Mouse (Mus musculus) thymus, postnatal 0 days (tissue): ENCODE data around the gene Zkscan14. TPM values are rescaled to one million over a fixed set of nuclear protein-coding genes. Genes with fewer than 3 reads are reported as not detected.
"Not testable (repeated sequence)": the region's sequence is repeated elsewhere in the genome, so short reads cannot be mapped to it uniquely, and the experiment has no call there.

Experiments
- DNase-seq: peaks from one replicate; pipeline ENCODE4 v3.0.0-alpha.2; 2015; ENCODE audit warnings: low spot score
- polyA plus RNA-seq: library from polyadenylated mRNA; unstranded; fragments of >200 nt; fragmentation: Nextera tagmentation; extraction: Ambion mirVana; gene quantifications from 2 replicates; pipeline ENCODE4 v1.2.1, GENCODE M21; 2015

Gene Zkscan14
- polyA plus RNA-seq = 17.2 and 18.7 TPM in 2 replicates

DNA sequence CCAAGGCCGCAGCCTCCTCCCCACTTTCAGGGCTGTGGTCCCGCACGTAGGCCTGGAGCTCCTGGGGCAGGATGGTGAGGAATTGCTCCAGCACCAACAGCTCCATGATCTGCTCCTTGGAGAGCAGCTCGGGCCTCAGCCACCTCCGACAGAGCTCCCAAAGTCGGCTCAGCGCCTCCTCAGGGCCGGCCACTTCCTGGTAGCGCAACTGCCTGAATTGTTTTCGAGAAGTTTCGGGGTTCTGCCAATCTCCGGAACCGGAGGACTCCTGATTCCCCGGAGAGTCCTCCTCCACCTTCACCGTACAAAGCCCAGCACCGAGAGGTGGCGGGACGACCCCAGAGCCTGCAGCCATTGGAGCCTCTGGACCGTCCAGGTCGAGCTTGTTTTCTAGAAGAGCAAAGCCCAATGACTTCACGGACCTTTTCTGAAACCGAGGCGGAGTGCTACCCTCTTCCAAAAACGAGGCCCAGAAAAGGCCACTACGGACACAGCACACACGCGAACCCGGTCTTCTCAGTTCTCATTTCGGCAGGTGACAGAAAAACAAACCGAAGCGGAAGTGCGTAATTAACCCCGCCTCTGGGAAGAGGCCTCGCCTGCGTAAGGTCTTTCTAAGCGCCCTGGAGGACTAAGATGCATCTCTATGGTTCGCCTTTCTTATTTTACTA, at the start of gene Zkscan14:
Gene Zkscan14 (minus strand): TSS at position 548 of the 671 bp plus-strand sequence.
- peak; percentile 91 for DNase-seq

DNA sequence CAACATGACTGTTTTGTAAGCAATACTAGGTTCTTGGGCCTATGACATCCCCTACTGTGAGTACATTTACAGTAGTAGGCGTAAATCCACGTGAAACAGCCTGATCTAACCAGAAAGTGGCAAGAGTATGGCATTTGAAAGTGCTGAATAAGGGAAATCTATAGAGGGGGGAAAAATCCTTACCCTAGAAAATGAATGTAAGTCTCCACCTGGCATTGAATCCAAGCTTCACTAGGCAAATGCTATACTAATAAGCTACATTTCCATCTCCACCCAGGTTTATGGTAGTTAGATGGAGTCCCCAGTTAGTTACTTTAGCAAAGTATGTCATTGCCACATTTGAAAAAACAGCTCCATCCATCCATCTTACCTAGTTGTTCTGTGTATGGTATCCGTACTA, 47.9 kb upstream of the Zkscan14 start:
- DNase-seq = no peak

DNA sequence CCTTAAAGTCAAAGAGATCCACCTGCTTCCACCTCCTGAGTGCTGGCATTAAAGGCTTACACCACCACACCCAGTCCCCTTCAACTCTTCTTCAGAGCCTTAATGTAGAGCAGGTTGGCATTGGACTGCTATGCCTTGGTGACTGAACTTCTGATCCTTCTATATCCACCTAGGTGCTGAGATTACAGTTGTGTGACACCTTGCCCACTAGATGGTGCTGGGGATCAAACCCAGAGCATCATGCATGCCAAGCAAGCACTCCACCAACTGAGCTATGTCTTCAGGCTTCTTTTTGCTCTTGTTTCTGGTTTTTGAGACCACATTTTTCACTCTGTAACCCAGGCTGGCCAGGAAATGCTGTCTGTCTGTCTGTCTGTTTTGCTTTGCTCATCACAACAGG, 33.0 kb upstream of the Zkscan14 start:
- peak; percentile 55 for DNase-seq

- no peak for DNase-seq
Measured at GRCm38 (mm10) chr5:145231893-145232411, 30.3 kb upstream of the Zkscan14 start.

GRCm38 (mm10) chr5:145231367-145231871, 29.8 kb upstream of the Zkscan14 start, which contains the start of gene Zfp655:
Gene Zfp655, plus strand, starts transcription at chr5:145231715.
- peak; percentile 97 for DNase-seq

DNA sequence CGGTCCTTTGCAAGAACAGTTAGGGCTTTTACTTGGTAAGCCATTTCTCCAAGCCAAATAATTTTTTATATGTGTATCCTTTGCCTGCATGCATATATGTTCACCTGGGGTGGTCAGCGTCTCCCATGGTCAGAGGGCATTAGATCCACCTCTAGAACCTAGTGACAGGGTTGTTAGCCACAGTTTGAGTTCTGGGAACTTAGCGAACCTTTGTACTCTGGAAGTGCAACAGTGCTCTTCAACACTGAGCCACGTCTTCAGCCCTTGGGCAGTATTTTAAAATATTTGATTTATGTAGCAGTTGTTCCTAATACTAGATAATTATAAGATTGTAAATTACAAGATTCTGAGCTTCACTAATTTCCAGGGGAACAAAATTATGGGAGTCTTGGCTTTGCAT, 29.0 kb upstream of the Zkscan14 start:
- DNase-seq = no peak

GRCm38 (mm10) chr5:145229283-145229682, 27.6 kb upstream of the Zkscan14 start:
- DNase-seq = not testable (repeated sequence)

- DNase-seq = no peak
Measured at GRCm38 (mm10) chr5:145226453-145226852, 24.8 kb upstream of the Zkscan14 start.

- DNase-seq = no peak
Measured at GRCm38 (mm10) chr5:145223395-145223794, 21.7 kb upstream of the Zkscan14 start.

GRCm38 (mm10) chr5:145222840-145223239, 21.2 kb upstream of the Zkscan14 start:
- DNase-seq = no peak

DNA sequence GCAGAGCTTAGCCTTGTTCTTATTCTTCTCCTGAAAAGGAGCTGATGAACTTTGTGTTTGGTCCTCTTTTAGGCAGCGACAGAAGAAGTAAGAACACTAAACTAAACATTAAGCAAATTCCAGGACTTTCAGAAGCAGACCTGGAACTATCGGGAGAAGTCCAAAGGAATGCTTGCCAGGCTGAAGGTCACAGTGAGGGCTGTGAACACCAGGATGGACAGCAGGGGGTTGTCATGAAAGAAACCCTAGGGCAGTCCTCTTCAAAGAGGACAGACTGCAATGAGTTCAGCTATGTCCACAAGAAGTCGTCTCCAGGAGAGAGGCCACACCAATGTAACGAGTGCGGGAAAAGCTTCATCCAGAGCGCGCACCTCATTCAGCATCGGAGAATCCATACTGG, 18.3 kb upstream of the Zkscan14 start:
- DNase-seq = no peak

DNA sequence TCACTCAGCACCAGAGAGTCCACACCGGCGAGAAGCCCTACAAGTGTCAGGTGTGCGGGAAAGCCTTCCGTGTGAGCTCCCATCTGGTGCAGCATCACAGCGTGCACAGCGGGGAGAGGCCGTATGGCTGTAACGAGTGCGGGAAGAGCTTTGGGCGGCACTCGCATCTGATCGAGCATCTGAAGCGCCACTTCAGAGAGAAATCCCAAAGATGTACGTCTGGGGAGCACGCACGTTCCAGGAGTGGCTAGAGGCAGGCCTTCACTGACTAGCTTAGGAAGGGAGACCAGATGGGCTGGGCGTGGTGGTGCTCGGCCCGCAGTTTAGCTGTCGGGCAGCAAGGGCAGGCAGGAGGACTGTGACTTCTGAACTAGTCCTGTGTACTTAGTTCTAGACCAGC, 17.0 kb upstream of the Zkscan14 start:
- no peak for DNase-seq

DNA sequence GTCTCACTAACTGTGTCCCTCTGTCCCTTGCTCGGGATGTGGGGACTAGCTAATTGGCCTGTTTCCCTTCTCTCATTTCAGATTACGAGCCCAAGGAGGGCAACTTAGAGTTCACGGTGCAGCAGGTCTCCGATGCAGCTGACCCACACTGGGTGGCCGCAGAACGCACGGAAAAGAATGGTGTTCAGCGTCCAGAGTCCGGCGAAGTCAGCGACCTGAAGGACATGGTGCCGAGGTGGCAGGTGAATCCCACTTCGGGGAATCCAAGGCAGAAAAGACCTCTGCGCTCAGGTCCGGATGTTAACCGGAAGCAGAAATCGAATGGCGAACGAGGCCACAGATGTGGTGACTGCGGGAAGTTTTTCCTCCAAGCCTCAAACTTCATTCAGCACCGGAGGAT, 16.5 kb upstream of the Zkscan14 start:
- DNase-seq = no peak

DNA sequence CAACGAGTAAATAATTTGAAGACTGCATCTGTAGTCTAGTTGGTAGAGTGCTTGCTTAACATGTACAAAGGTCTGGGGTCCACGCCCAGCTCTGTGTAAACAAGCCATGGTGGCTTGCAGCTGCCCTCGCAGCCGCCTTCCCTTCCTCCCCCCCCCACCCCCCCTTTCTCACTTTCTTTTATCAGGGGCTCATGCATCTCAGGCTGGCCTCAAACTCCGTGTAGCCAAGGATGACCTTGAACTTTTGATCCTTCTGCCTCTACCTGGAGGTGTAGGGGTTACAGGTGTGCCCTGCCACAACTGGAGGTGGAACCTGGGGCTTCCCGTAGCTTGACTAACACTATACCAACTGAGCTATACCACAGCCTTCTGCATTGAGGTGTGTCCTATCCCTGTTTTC, 16.1 kb upstream of the Zkscan14 start:
- DNase-seq = no peak

DNA sequence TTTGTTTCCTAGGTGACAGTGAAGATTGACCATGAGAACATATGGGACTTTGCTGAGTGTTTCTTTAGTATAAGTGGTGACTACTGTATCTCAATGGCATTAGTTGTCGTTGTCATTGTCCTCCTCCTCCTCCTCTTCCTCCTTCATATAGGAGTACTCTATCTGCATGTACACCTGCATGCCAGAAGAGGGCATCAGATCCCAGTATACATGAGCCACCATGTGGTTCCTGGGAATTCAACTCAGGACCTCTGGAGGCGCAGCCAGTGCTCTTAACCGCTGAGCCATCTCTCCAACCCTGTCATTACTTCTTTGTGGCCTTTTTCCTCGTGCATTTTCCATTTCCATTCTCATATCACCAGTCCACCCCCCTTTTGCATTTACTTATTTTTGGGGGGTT, 13.0 kb upstream of the Zkscan14 start:
- DNase-seq = no peak

GRCm38 (mm10) chr5:145213505-145213904, 11.8 kb upstream of the Zkscan14 start:
- no peak for DNase-seq

GRCm38 (mm10) chr5:145212216-145212615, 10.5 kb upstream of the Zkscan14 start:
- no peak for DNase-seq

DNA sequence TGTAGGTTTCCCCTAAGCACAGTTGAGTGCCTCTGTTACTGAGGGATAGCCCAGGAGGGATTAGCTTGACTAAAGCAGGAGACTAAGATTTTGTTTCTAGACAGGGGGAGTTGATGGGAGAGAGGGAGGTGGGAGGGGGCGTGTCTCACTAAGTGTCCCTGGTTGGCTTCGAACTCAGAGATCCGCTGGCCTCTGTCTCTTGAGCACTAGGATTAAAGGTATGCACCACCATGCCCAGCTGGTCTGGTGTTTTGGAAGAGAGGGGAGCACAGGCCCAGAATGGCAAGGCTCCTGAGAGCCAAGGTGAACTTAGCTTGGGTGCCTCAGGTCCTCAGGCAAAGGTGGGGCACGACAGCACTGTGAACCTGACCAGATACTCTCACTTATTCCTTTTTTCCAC, 9.7 kb upstream of the Zkscan14 start:
- DNase-seq = no peak

DNA sequence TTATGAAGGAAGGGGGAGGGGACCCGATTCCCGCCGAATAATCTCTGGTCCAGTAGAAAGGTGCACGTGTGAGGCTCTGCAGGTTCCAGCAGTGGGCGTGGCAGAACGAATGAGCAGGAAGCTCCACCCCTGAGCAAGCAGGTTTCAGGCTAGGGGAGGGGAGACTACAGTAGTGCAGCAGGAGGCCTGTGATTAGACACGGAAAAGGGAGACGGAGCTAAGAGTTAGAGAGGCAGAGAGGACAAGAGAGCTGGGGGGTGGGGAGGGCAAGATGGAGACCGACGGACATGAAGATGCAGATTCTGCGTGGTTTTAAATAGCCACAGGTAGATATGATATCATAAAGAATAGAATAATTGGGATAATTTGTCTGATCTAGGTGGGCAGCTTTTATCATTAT, 6.7 kb upstream of the Zkscan14 start:
- not testable (repeated sequence) for DNase-seq

DNA sequence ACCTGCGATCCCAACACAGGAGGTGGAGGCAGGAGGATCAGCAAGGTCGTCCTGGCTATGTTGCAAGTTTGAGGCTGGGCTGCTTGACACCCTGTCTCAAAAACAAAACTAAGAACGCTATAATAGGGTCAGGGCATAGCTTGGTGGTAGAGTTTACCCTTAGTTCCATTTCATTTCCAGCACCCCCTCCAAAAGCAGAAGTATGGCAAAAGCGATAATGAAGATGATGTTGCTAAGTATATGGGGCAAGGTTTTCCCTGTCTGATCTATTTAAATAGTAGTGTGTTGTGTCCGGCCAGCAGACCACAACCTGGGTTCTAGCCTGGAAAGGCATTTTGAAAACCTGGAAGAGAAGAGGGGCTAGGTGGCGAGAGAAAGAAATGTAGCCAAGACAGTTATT, 6.3 kb upstream of the Zkscan14 start:
- DNase-seq = no peak

DNA sequence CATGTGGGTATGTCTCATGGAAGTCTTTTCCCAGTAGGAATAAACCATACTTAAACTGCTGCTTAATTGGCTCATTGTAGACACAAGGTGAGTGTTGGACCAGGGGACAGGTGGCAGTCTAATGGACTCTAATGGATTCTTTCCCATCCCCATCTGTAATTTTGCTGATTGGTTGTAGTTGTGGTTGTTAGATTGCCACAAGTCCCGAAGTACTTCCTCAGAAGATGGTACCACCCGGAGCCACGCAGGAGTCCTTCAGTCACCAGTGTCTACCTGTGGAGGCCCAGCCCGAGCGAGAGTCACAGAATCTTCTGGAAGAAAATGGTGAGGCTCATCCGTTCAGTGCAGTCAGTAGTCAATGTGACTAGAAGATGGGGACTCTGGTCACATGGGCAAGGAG, 5.7 kb upstream of the Zkscan14 start:
- DNase-seq = no peak

DNA sequence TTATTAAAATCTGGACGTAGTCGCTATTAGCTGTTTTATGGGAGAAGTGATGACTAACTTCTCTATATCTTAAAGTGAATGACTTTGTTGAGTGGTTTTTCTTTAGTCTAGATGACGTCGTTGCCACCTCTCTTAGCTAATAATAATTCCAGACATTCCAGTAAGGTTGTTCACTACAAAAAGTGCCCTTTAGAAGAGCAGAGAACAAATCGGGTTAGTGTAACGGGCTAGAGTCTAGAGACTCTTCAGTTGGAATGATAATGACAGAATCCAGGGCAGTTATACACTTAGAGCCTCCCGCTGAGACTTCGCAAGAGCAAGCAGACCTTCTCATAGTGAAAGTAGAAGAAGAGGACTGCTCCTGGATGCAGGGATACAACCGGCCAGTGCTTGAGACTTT, 3.4 kb upstream of the Zkscan14 start:
- DNase-seq = no peak
